12 mouse cellular contexts compared by ENCODE assay signal in genomic region chr17:15021503-15022220, GRCm38 (mm10). TPM values are rescaled to one million over a fixed set of nuclear protein-coding genes. Genes with fewer than 3 reads are reported as not detected.
A peak's percentile ranks its signal among the peaks of the same experiment; 100 is the strongest.
DNase-seq lines count a peak whose midpoint lies in the region; ATAC-seq lines count a peak whose summit lies in the region.
"Not testable (repeated sequence)": the region's sequence is repeated elsewhere in the genome, so short reads cannot be mapped to it uniquely, and the experiment has no call there.
"Had no signal": no experiment of that assay in that cellular context is flagged by ENCODE, and none has a peak within 500 bp of the region (broad histone marks: within the 10 kb centered on the region; RNA-seq: fewer than 3 reads in every experiment).

No protein-coding gene starts in this region.

- intact Hi-C loops in left cerebral cortex, postnatal 36 days (cut with DNase I) = not testable (repeated sequence)

- peak; percentile 6 for DNase-seq in adrenal gland, postnatal 14 days
- peak; percentile 26 to 67 for DNase-seq in heart, adult 18-20 months
- peak; percentile 11 for DNase-seq in kidney, postnatal 10 days
- DNase-seq in left cerebral cortex, postnatal 36 days (ENCODE audit: low spot score in 2 of 2) = peak; percentile 7 to 18
- DNase-seq in lung, postnatal 25 days (ENCODE audit: low spot score) = peak; percentile 18
- peak; percentile 2 for DNase-seq in right cerebral cortex, postnatal 4 days
- DNase-seq in urinary bladder, adult 2 months (ENCODE audit: low spot score) = peak; percentile 20

- ATAC-seq in common myeloid progenitor, adult 5-6 weeks (replicated peaks; ENCODE audit: low read depth, poor library complexity, severe bottlenecking) = peak; percentile 49

RNA-seq across cellular contexts. Expression of gene Gm3435, which starts 11.7 kb away (rescaled TPM):
- total RNA-seq in adrenal gland, postnatal 14 days (2021) = 2.7 and 6.0 TPM in 2 replicates
- total RNA-seq in common myeloid progenitor, adult 5-6 weeks (2017) = 0.39 and 2.5 TPM in 2 replicates
- total RNA-seq in heart, adult 18-20 months (2021) = 1 to 10 TPM; 1.2 to 1.9 TPM
- total RNA-seq in left cerebral cortex, postnatal 36 days (2021) = 1 to 10 TPM; 3.4 to 6.3 TPM
- polyA plus RNA-seq in urinary bladder, adult 2 months (2012; rRNA removed) = 8.8 and 9.7 TPM in 2 replicates

RNA-seq across cellular contexts. Expression of gene Ermard, which starts 19.3 kb away (rescaled TPM):
- total RNA-seq in adrenal gland, postnatal 14 days (2021) = 50.0 and 59.9 TPM in 2 replicates
- 24.0 and 48.0 TPM in 2 replicates for total RNA-seq in common myeloid progenitor, adult 5-6 weeks (2017)
- 10 to 100 TPM; 16.0 to 25.5 TPM for total RNA-seq in heart, adult 18-20 months (2021)
- total RNA-seq in left cerebral cortex, postnatal 36 days (2021) = 10 to 100 TPM; 30.1 to 60.5 TPM
- 84.8 and 102 TPM in 2 replicates for polyA plus RNA-seq in urinary bladder, adult 2 months (2012; rRNA removed)

RNA-seq across cellular contexts. Expression of gene Tcte3, which starts 19.6 kb away (rescaled TPM):
- total RNA-seq in adrenal gland, postnatal 14 days (2021) = 1.9 and 2.3 TPM in 2 replicates
- 1.4 and 7.8 TPM in 2 replicates for total RNA-seq in common myeloid progenitor, adult 5-6 weeks (2017)
- under 1 TPM in 1 of 2 experiments, not detected in 1; 0.44 TPM for total RNA-seq in heart, adult 18-20 months (2021)
- total RNA-seq in left cerebral cortex, postnatal 36 days (2021) = 1 to 10 TPM in 1 of 2 experiments, under 1 TPM in 1; 0.54 to 1.9 TPM
- 0.39 and 0.40 TPM in 2 replicates for polyA plus RNA-seq in urinary bladder, adult 2 months (2012; rRNA removed)
- total RNA-seq: midbrain, postnatal 0 days had no signal
- polyA plus RNA-seq: midbrain, postnatal 0 days had no signal

RNA-seq across cellular contexts. Expression of gene Gm3448, which starts 19.7 kb away (rescaled TPM):
- total RNA-seq in adrenal gland, postnatal 14 days (2021) = 4.4 and 5.5 TPM in 2 replicates
- total RNA-seq in common myeloid progenitor, adult 5-6 weeks (2017) = 6.8 and 11.6 TPM in 2 replicates
- 1 to 10 TPM in 1 of 2 experiments, under 1 TPM in 1; 0.74 to 1.7 TPM for total RNA-seq in heart, adult 18-20 months (2021)
- total RNA-seq in left cerebral cortex, postnatal 36 days (2021) = 10 to 100 TPM in 1 of 2 experiments, 1 to 10 TPM in 1; 4.7 to 10.7 TPM
- 4.0 and 5.0 TPM in 2 replicates for polyA plus RNA-seq in urinary bladder, adult 2 months (2012; rRNA removed)

RNA-seq across cellular contexts. Expression of gene Gm3417, which starts 43.1 kb away (rescaled TPM):
- 0.67 TPM in 1 of 2 replicates, not detected in the other for total RNA-seq in adrenal gland, postnatal 14 days (2021)
- total RNA-seq in common myeloid progenitor, adult 5-6 weeks (2017) = 2.6 TPM in 1 of 2 replicates, not detected in the other
- not detected for total RNA-seq in heart, adult 18-20 months (2021)
- not detected for total RNA-seq in left cerebral cortex, postnatal 36 days (2021)
- 0.18 TPM in 1 of 2 replicates, not detected in the other for polyA plus RNA-seq in urinary bladder, adult 2 months (2012; rRNA removed)
- total RNA-seq: midbrain, postnatal 0 days had no signal
- polyA plus RNA-seq: heart, embryonic 11.5 days; intestine, embryonic 14.5 days; limb, embryonic 12.5 days had no signal

Comparison
In these comparisons a context has a peak if more than half of its experiments do, and no peak if none do; other contexts are left out.
1. Peak in every context shown above with its lines: DNase-seq and ATAC-seq.